Mouse (Mus musculus) heart, embryonic 11.5 days (tissue): Measurements from ENCODE around the gene Sept3. TPM values are rescaled to one million over a fixed set of nuclear protein-coding genes. Genes with fewer than 3 reads are reported as not detected.

Experiments used
- ATAC-seq: fragments of 200-750 bp; cut with Nextera tagmentation; replicated peaks from 2 replicates; pipeline ENCODE4 v1.8.0; 2017; ENCODE audit warnings: moderate library complexity; ENCODE audit not compliant: insufficient number of reproducible peaks, low FRiP score, low TSS enrichment
- H3K27ac ChIP-seq: fragments of 300-500 bp; sonication (generic); 2 replicates; pipeline ENCODE4 v1.5.1; 2014; ENCODE audit warnings: mild to moderate bottlenecking, low read depth, low read length
- H3K27me3 ChIP-seq: fragments of 300-500 bp; sonication (generic); 2 replicates; pipeline ENCODE4 v1.6.1; 2014; ENCODE audit warnings: mild to moderate bottlenecking, low read length, mixed read lengths; ENCODE audit not compliant: control insufficient read depth, insufficient read depth
- H3K36me3 ChIP-seq: fragments of 300-500 bp; sonication (generic); 2 replicates; pipeline ENCODE4 v1.6.1; 2014; ENCODE audit warnings: mild to moderate bottlenecking, low read length, moderate library complexity, mixed read lengths; ENCODE audit not compliant: control insufficient read depth, insufficient read depth
- H3K4me1 ChIP-seq: fragments of 300-500 bp; sonication (generic); 2 replicates; pipeline ENCODE4 v1.6.1; 2014; ENCODE audit warnings: low read length; ENCODE audit not compliant: control insufficient read depth, insufficient read depth
- H3K4me2 ChIP-seq: fragments of 300-500 bp; sonication (generic); 2 replicates; pipeline ENCODE4 v1.6.1; 2014; ENCODE audit warnings: mild to moderate bottlenecking, moderate library complexity
- H3K4me3 ChIP-seq: fragments of 300-500 bp; sonication (generic); 2 replicates; pipeline ENCODE4 v1.5.1; 2014; ENCODE audit warnings: low read depth, low read length
- H3K9ac ChIP-seq: fragments of 300-500 bp; sonication (generic); 2 replicates; pipeline ENCODE4 v1.6.1; 2014; ENCODE audit warnings: mild to moderate bottlenecking, low read depth, low read length, moderate library complexity
- H3K9me3 ChIP-seq: fragments of 300-500 bp; sonication (generic); replicated peaks from 2 replicates; pipeline ENCODE4 v1.6.1; 2016; ENCODE audit warnings: low read length; ENCODE audit not compliant: control insufficient read depth
- WGBS: fragments of 180-500 bp; shearing (Covaris S2); extraction: QIAGEN DNeasy Blood & Tissue Kit; methylation state at CpG from one replicate; pipeline ENCODE4 v1.1.7; 2014; ENCODE audit not compliant: insufficient replicate concordance; 5-methylcytosine and 5-hydroxymethylcytosine counted together
- polyA plus RNA-seq: library from polyadenylated mRNA; unstranded; fragments of >200 nt; fragmentation: Nextera tagmentation; extraction: Ambion mirVana; gene quantifications from 2 replicates; pipeline ENCODE4 v1.2.1, GENCODE M21; 2014

Sept3 gene
- polyA plus RNA-seq, 1 experiment from 2014 or later = 6.2 TPM

- Histone ChIP-seq H3K9me3 (no peaks in the 10 kb centered on the region), H3K27ac (no peak overlapping the region), H3K4me3 (peak overlapping the region; percentile 57), H3K9ac (peak overlapping the region; percentile 48; the same call in 1 of the 2 replicates), H3K36me3 (no peaks in the 10 kb centered on the region), H3K4me1 (peaks cover 13% of the 10 kb centered on the region; the same call in 1 of the 2 replicates), H3K4me2 (peak overlapping the region; percentile 98), H3K27me3 (peaks cover 60% of the 10 kb centered on the region)
- WGBS = 1% methylated on average over 79 of the region's 86 CpGs
- no peak; the same call in 1 of the 2 replicates for ATAC-seq
Observed at GRCm38 (mm10) chr15:82274927-82275901, 521 bp downstream of the Sept3 start.

- Histone ChIP-seq H3K27ac (no peak overlapping the region), H3K4me1 (peaks cover 9% of the 10 kb centered on the region; the same call in 1 of the 2 replicates), H3K27me3 (peaks cover 50% of the 10 kb centered on the region), H3K4me3 (no peak overlapping the region), H3K36me3 (no peaks in the 10 kb centered on the region), H3K4me2 (no peak overlapping the region), H3K9me3 (no peaks in the 10 kb centered on the region), H3K9ac (no peak overlapping the region)
- ATAC-seq = no peak
- WGBS = 57% methylated on average over 5 of the region's 5 CpGs
Observed at GRCm38 (mm10) chr15:82277591-82277990, 2.9 kb downstream of the Sept3 start.

DNA sequence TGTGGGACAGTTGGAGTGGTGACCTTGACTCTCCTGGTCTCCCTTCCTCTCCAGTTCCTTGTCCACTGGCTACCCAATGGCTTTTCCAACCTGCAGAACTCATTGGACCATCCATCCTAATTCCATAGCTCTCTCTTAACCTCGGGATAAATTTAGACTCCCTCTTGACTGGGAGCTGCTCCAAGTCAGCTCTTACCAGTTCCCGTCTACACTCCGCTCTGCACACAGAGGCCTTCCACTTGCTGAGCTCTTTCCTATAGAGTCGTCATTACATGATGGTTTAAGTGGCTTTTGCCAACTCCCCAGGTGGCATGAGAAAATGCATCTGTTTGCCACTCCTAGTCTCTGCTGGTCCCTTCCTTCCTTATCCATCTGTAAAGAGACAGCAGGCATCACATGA lies 5.9 kb downstream of the Sept3 start:
- WGBS = 49% methylated on average over 4 of the region's 4 CpGs
- Histone ChIP-seq H3K9ac (no peak overlapping the region), H3K4me1 (peaks cover 5% of the 10 kb centered on the region; the same call in 1 of the 2 replicates), H3K4me2 (no peak overlapping the region), H3K27me3 (peaks cover 22% of the 10 kb centered on the region), H3K4me3 (no peak overlapping the region), H3K36me3 (no peaks in the 10 kb centered on the region), H3K9me3 (no peaks in the 10 kb centered on the region), H3K27ac (no peak overlapping the region)
- no peak for ATAC-seq

- H3K4me3 ChIP-seq = no peak overlapping the region
- no peak overlapping the region for H3K9ac ChIP-seq
- no peak overlapping the region for H3K27ac ChIP-seq
- H3K4me1 ChIP-seq = no peaks in the 10 kb centered on the region
- no peak overlapping the region for H3K4me2 ChIP-seq
- 50% methylated on average over 12 of the region's 12 CpGs for WGBS
- no peak for ATAC-seq
- H3K36me3 ChIP-seq = no peaks in the 10 kb centered on the region
- no peaks in the 10 kb centered on the region for H3K27me3 ChIP-seq
- H3K9me3 ChIP-seq = no peaks in the 10 kb centered on the region
Observed at GRCm38 (mm10) chr15:82286157-82286556, 11.5 kb downstream of the Sept3 start.

- WGBS = 83% methylated on average over 7 of the region's 7 CpGs
- no peak for ATAC-seq
- no peaks in the 10 kb centered on the region for H3K9me3 ChIP-seq
- H3K27me3 ChIP-seq = no peaks in the 10 kb centered on the region
- H3K4me3 ChIP-seq = no peak overlapping the region
- H3K4me1 ChIP-seq = peaks cover 10% of the 10 kb centered on the region
- H3K9ac ChIP-seq = no peak overlapping the region
- no peak overlapping the region for H3K27ac ChIP-seq
- no peak overlapping the region for H3K4me2 ChIP-seq
- no peaks in the 10 kb centered on the region for H3K36me3 ChIP-seq
Observed at GRCm38 (mm10) chr15:82290252-82290651, 15.6 kb downstream of the Sept3 start.

- Histone ChIP-seq H3K4me2 (peak overlapping the region; percentile 52), H3K9ac (no peak overlapping the region), H3K36me3 (no peaks in the 10 kb centered on the region), H3K27me3 (no peaks in the 10 kb centered on the region), H3K4me1 (peaks cover 10% of the 10 kb centered on the region), H3K27ac (no peak overlapping the region), H3K4me3 (0 out of 2 replicates have a peak overlapping the region, but pooled peaks have one; percentile 14), H3K9me3 (no peaks in the 10 kb centered on the region)
- 22% methylated on average over 5 of the region's 5 CpGs for WGBS
- ATAC-seq = no peak
Observed at GRCm38 (mm10) chr15:82292851-82293250, 18.2 kb downstream of the Sept3 start.

GRCm38 (mm10) chr15:82293271-82293711 lies 18.6 kb downstream of the Sept3 start:
- Histone ChIP-seq H3K9ac (peak overlapping the region; percentile 43; the same call in 1 of the 2 replicates), H3K9me3 (no peaks in the 10 kb centered on the region), H3K4me1 (peaks cover 10% of the 10 kb centered on the region), H3K4me2 (peak overlapping the region; percentile 52), H3K36me3 (no peaks in the 10 kb centered on the region), H3K4me3 (0 out of 2 replicates have a peak overlapping the region, but pooled peaks have one; percentile 14), H3K27me3 (no peaks in the 10 kb centered on the region), H3K27ac (no peak overlapping the region)
- WGBS = 12% methylated on average over 7 of the region's 7 CpGs
- ATAC-seq = 0 out of 2 replicates have a peak, but pooled peaks have one; percentile 31

DNA sequence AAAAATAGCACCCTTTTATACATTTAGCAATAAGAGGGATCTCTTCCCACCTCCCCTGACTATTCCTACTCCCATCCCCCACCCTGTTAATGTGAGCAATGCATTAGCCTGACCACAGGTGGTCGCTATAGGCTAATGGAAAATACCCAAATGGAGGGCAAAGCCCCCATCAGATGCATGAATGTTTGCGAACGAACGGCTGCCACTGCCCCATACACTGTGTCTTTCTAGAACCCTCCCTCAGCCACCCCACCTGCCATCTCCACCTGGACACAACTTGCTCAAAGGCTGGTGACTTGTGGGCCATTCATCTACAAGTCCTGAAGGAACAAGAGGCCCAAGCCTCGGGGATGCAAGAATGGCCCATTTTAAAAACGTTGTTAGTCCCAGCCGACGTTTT lies 19.4 kb downstream of the Sept3 start:
- Histone ChIP-seq H3K4me1 (peaks cover 10% of the 10 kb centered on the region), H3K4me3 (no peak overlapping the region), H3K27ac (no peak overlapping the region), H3K9me3 (no peaks in the 10 kb centered on the region), H3K36me3 (no peaks in the 10 kb centered on the region), H3K27me3 (no peaks in the 10 kb centered on the region), H3K4me2 (no peak overlapping the region), H3K9ac (no peak overlapping the region)
- no peak for ATAC-seq
- whole genome bisulfite sequencing = 47% methylated on average over 8 of the region's 8 CpGs
